Comparison of ENCODE assay signal across 8 mouse cellular contexts in genomic region chr16:85747589-85748360, GRCm38 (mm10). TPM values are rescaled to one million over a fixed set of nuclear protein-coding genes. Genes with fewer than 3 reads are reported as not detected.
DNase-seq lines count a peak whose midpoint lies in the region; ATAC-seq lines count a peak whose summit lies in the region.

No protein-coding gene starts in this region.

- no peak overlapping the region for H3K4me3 ChIP-seq in embryonic facial prominence, embryonic 14.5 days (ENCODE audit: low read depth, low read length)
- H3K4me3 ChIP-seq in hindbrain, embryonic 15.5 days, result no peak overlapping the region
- H3K4me3 ChIP-seq in lung, embryonic 16.5 days (ENCODE audit: low read length), result no peak overlapping the region

- no peaks in the 10 kb centered on the region for H3K27me3 ChIP-seq in embryonic facial prominence, embryonic 14.5 days (replicated peaks; ENCODE audit: control insufficient read depth, insufficient read depth, low read length)
- no peaks in the 10 kb centered on the region for H3K27me3 ChIP-seq in hindbrain, embryonic 15.5 days
- no peaks in the 10 kb centered on the region for H3K27me3 ChIP-seq in lung, embryonic 16.5 days (ENCODE audit: control insufficient read depth, insufficient read depth, low read depth, low read length)

- no peak overlapping the region for H3K27ac ChIP-seq in embryonic facial prominence, embryonic 14.5 days (replicated peaks; ENCODE audit: low read depth, low read length)
- H3K27ac ChIP-seq in hindbrain, embryonic 15.5 days (replicated peaks), result no peak overlapping the region
- peak overlapping the region; percentile 93 for H3K27ac ChIP-seq in lung, embryonic 16.5 days (ENCODE audit: low read length)

- no peak for ATAC-seq in cerebellum, adult (ENCODE audit: insufficient number of reproducible peaks, low FRiP score, low TSS enrichment)
- peak; percentile 67; the same call in 1 of the 2 replicates for ATAC-seq in embryonic facial prominence, embryonic 14.5 days (ENCODE audit: low read depth)
- peak; percentile 95 for ATAC-seq in hindbrain, embryonic 15.5 days (ENCODE audit: low FRiP score, low read depth)
- peak; percentile 97 for ATAC-seq in lung, embryonic 16.5 days (ENCODE audit: low read depth)

- H3K9ac ChIP-seq in embryonic facial prominence, embryonic 14.5 days (ENCODE audit: low read depth, low read length), result no peak overlapping the region
- H3K9ac ChIP-seq in hindbrain, embryonic 15.5 days, result no peak overlapping the region
- H3K9ac ChIP-seq in lung, embryonic 16.5 days (ENCODE audit: low read length), result no peak overlapping the region

- no peaks in the 10 kb centered on the region for H3K36me3 ChIP-seq in embryonic facial prominence, embryonic 14.5 days (ENCODE audit: control insufficient read depth, insufficient read depth, low read length)
- H3K36me3 ChIP-seq in hindbrain, embryonic 15.5 days, result no peaks in the 10 kb centered on the region
- H3K36me3 ChIP-seq in lung, embryonic 16.5 days (ENCODE audit: control insufficient read depth, insufficient read depth, low read length), result no peaks in the 10 kb centered on the region

- DNase-seq in cerebellum, adult 11 months, result peak; percentile 3
- DNase-seq in 3T3-L1 (ENCODE audit: low read depth, low spot score), result peak; percentile 67
- peak; percentile 78 for DNase-seq in embryonic facial prominence, embryonic 14.5 days (ENCODE audit: low spot score)
- no peak for DNase-seq in MN1 (ENCODE audit: low spot score)
- DNase-seq in layer of hippocampus, adult 8-10 months (ENCODE audit: low spot score in 2 of 2), result no peak

- H3K4me2 ChIP-seq in embryonic facial prominence, embryonic 14.5 days (ENCODE audit: low read depth, low read length), result no peak overlapping the region
- H3K4me2 ChIP-seq in hindbrain, embryonic 15.5 days, result peak overlapping the region; percentile 34
- H3K4me2 ChIP-seq in lung, embryonic 16.5 days (ENCODE audit: low read depth, low read length), result peak overlapping the region; percentile 29

- H3K4me1 ChIP-seq in embryonic facial prominence, embryonic 14.5 days (ENCODE audit: control insufficient read depth, insufficient read depth, low read length), result no peaks in the 10 kb centered on the region; the same call in 1 of the 2 replicates
- 0 out of 2 replicates have a peak, but pooled peaks cover 8% of the 10 kb centered on the region for H3K4me1 ChIP-seq in hindbrain, embryonic 15.5 days (replicated peaks)
- H3K4me1 ChIP-seq in lung, embryonic 16.5 days (replicated peaks; ENCODE audit: control insufficient read depth, insufficient read depth, low read length), result peaks cover 14% of the 10 kb centered on the region

- WGBS in embryonic facial prominence, embryonic 14.5 days, result 51% methylated on average over 16 of the region's 16 CpGs
- WGBS in hindbrain, embryonic 15.5 days, result 40% methylated on average over 16 of the region's 16 CpGs
- WGBS in lung, embryonic 16.5 days, result 9% methylated on average over 16 of the region's 16 CpGs

- no peaks in the 10 kb centered on the region for H3K9me3 ChIP-seq in embryonic facial prominence, embryonic 14.5 days (ENCODE audit: control insufficient read depth, low read length)
- H3K9me3 ChIP-seq in hindbrain, embryonic 15.5 days, result no peaks in the 10 kb centered on the region
- no peaks in the 10 kb centered on the region for H3K9me3 ChIP-seq in lung, embryonic 16.5 days (ENCODE audit: control insufficient read depth, low read length)

RNA-seq across cellular contexts. Expression of gene Adamts1, which starts 55.1 kb away (rescaled TPM):
- 39.3 and 44.7 TPM in 2 replicates for polyA plus RNA-seq in embryonic facial prominence, embryonic 14.5 days (2014; fragmentation: Nextera tagmentation; extraction: Ambion mirVana)
- 11.4 and 13.9 TPM in 2 replicates for polyA plus RNA-seq in hindbrain, embryonic 15.5 days (2015; fragmentation: Nextera tagmentation; extraction: Ambion mirVana)
- polyA plus RNA-seq in lung, embryonic 16.5 days (2015; fragmentation: Nextera tagmentation; extraction: Ambion mirVana), result 77.6 and 82.1 TPM in 2 replicates
- total RNA-seq in layer of hippocampus, adult 8-10 months (2022), result 10 to 100 TPM; 20.4 to 30.5 (median 25.1) TPM

Comparison
In these comparisons a context has a peak if more than half of its experiments do, and no peak if none do; other contexts are left out.
1. DNase-seq: peak in cerebellum, adult 11 months (single experiment), 3T3-L1 (single experiment) and embryonic facial prominence, embryonic 14.5 days (single experiment); none in MN1 (single experiment) and layer of hippocampus, adult 8-10 months (0 of 2).